Mouse (Mus musculus): ENCODE data around the gene Prr12. TPM values are rescaled to one million over a fixed set of nuclear protein-coding genes. Genes with fewer than 3 reads are reported as not detected.

The Prr12 gene
- polyA plus RNA-seq, 1 experiment from 2014 or later: 15.3 TPM

DNA sequence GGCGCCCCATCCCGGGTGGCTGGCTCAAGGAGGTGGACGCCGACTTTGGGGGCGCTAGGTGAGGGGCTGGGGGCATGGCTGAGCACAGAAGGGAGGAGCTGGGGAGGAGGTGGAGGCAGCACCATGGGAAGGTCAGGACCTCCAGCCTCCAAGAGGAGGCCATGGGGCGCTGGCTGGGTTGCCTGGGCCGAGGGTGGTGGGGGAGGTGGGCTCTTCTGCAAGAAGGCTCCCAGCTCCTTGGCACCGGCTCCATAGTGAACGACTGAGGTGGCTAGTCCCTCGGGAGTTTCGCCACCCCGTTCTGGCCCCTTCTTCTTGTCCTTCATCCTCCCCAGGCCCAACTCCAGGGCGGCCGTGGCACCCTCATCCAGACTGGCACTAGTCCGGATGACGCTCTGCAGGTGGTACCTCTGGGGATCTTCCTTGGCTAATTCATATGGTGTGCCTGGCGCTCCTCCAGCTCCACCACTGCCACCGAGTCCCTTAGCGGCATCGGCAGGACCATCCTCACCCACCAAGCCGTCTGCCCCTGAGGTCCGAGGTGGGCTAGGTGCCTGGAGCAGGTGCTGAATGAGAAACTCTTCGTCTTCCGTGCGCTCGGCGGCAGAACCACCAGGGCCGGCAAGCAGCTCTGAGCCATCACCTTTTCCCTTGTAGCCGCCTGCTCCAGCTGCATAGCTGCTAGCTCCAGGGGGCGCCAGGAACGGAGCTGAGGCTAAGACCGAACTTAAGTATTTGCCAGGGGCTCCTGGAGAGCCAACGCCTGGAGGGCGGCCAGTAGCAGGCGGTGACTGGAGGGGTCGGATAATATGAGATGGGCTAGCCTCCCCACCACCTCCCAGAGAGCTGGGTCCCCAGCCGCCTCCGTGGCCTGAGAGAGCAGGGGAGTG, 4.4 kb downstream of the Prr12 start:
- Histone ChIP-seq H3K9ac (no peak overlapping the region), H3K27ac (replicated peaks) (no peak overlapping the region), H3K4me3 (no peak overlapping the region), H3K9me3 (no peaks in the 10 kb centered on the region), H3K36me3 (peaks cover 68% of the 10 kb centered on the region), H3K4me1 (replicated peaks) (peaks cover 17% of the 10 kb centered on the region), H3K4me2 (no peak overlapping the region), H3K27me3 (no peaks in the 10 kb centered on the region)
- ATAC-seq (ENCODE audit: low FRiP score, low read depth): no peak
- WGBS: 91% methylated on average over 38 of the region's 38 CpGs

DNA sequence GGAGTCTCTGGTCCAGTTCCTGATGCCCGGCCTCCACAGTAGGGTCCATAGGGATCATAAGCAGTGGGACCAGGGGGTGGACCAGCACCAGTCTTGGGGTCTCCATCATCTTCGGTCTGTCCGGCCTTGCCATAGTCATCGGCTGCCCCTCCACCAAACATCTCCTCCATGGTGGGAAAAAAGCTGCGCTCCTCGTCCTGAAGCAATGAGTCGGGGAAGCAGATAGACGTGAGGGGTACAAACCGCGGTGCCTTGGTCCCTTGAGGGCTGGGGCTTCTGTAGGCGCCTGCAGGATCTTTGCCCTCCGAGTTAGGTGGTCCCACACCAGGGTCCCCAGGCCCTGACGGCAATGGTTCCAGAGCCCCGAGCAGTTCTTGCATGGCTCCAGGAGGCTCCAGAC, 5.2 kb downstream of the Prr12 start:
- H3K27ac ChIP-seq (replicated peaks): no peak overlapping the region
- H3K4me1 ChIP-seq (replicated peaks): peaks cover 17% of the 10 kb centered on the region
- 98% methylated on average over 14 of the region's 14 CpGs for WGBS
- no peak overlapping the region for H3K4me2 ChIP-seq
- H3K36me3 ChIP-seq: peaks cover 75% of the 10 kb centered on the region
- no peak overlapping the region for H3K4me3 ChIP-seq
- no peaks in the 10 kb centered on the region for H3K9me3 ChIP-seq
- no peak overlapping the region for H3K9ac ChIP-seq
- H3K27me3 ChIP-seq: no peaks in the 10 kb centered on the region
- ATAC-seq (ENCODE audit: low FRiP score, low read depth): no peak

DNA sequence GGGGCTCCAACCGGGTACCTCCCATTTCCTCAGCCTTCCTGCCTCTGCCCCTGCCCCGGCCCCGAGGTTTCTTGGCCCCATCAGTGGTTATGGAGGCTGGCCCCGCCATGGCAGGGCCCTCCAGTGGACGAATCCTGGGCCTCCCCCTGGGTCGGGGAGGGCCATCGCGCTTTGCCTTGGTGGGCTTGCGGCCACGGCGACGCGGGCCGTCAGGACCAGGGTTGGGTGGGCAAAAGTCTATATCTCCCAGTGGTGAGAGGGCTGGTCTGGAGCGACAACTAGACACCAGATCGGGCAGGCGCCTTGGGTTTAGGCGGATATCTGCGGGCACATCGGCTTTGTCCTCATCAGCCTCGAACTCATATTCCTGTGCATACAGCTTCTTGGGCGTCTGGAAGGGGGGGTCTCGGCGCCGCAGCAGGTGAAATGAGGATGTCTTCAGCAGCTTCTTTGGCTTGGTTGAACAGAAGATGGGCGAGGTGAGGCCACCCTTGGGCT, 5.8 kb downstream of the Prr12 start:
- H3K27ac ChIP-seq (replicated peaks): no peak overlapping the region
- WGBS: 96% methylated on average over 26 of the region's 26 CpGs
- no peak overlapping the region for H3K4me2 ChIP-seq
- H3K36me3 ChIP-seq: peaks cover 81% of the 10 kb centered on the region
- H3K4me1 ChIP-seq (replicated peaks): peaks cover 17% of the 10 kb centered on the region
- no peaks in the 10 kb centered on the region for H3K9me3 ChIP-seq
- no peaks in the 10 kb centered on the region for H3K27me3 ChIP-seq
- H3K4me3 ChIP-seq: no peak overlapping the region
- no peak overlapping the region for H3K9ac ChIP-seq
- no peak for ATAC-seq (ENCODE audit: low FRiP score, low read depth)

DNA sequence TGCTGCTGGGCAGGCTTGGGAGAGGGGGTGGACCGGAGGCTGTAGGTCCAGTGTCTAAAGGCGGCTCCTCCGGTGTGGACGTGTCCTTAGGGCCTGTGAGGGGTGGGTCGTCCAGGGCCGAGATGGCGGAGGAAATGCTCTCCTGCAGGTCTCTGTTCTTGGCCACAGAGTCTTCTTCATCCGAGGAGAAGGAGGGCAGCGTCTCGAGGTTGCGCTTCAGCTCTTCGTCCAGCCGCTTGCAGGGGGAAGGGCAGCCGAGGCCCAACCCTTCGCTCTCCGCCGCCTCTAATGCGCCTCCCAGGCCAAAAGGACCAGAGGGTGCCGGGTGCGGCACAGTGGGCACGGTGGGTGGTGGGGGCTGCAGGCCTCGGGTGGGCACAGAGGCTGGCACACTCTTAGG, 6.9 kb downstream of the Prr12 start:
- H3K9me3 ChIP-seq: no peaks in the 10 kb centered on the region
- 92% methylated on average over 22 of the region's 22 CpGs for WGBS
- peaks cover 6% of the 10 kb centered on the region for H3K4me1 ChIP-seq (replicated peaks)
- H3K4me2 ChIP-seq: no peak overlapping the region
- no peaks in the 10 kb centered on the region for H3K27me3 ChIP-seq
- peaks cover 93% of the 10 kb centered on the region for H3K36me3 ChIP-seq
- no peak overlapping the region for H3K4me3 ChIP-seq
- H3K27ac ChIP-seq (replicated peaks): no peak overlapping the region
- ATAC-seq (ENCODE audit: low FRiP score, low read depth): no peak
- no peak overlapping the region for H3K9ac ChIP-seq

DNA sequence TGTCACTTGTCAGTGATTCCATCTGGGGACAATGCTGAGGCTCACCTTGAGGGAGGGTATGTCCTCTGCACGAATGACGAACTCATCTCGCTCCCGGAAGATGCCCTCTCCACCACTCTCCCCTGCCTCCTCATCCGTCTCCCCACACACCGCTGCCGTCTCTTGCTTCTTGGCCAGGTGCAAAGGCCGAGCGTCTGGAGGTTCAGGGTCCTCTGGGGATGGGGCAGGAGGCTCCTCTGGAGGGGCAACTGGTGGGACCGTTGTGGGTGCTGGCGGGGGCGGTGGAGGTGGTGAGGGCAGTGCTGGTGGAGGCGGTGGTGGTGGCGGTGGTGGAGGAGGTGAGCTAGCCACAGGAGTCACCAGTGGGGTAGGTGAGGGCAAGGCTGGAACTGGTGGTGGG, 9.4 kb downstream of the Prr12 start:
- peaks cover 96% of the 10 kb centered on the region for H3K36me3 ChIP-seq
- no peak overlapping the region for H3K27ac ChIP-seq (replicated peaks)
- H3K4me2 ChIP-seq: no peak overlapping the region
- WGBS: 94% methylated on average over 14 of the region's 14 CpGs
- H3K4me3 ChIP-seq: no peak overlapping the region
- H3K27me3 ChIP-seq: no peaks in the 10 kb centered on the region
- no peak overlapping the region for H3K9ac ChIP-seq
- H3K9me3 ChIP-seq: no peaks in the 10 kb centered on the region
- ATAC-seq (ENCODE audit: low FRiP score, low read depth): no peak
- no peaks in the 10 kb centered on the region for H3K4me1 ChIP-seq (replicated peaks)

DNA sequence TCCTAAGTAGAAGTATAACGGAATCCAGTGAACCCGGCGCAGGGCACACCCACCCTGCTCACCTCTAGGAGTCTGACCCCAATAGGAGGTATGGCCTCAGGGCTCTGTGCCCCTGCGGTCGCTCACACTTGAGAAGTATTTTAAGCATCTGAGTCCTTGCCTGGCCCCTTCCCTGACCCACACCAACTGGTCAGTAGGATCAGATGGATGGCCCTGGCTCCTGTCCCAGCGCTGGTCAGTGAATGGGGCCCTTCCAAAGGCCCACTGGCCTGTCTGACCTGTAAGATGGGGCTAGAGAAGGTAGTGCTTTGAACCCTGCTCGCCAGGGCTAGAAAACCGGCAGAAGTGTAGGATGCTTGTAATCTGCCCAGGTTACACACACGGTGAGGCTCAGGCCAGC, 11.8 kb downstream of the Prr12 start:
- peaks cover 96% of the 10 kb centered on the region for H3K36me3 ChIP-seq
- no peak overlapping the region for H3K27ac ChIP-seq (replicated peaks)
- no peaks in the 10 kb centered on the region for H3K9me3 ChIP-seq
- no peak overlapping the region for H3K4me2 ChIP-seq
- H3K4me3 ChIP-seq: no peak overlapping the region
- H3K27me3 ChIP-seq: no peaks in the 10 kb centered on the region
- no peak for ATAC-seq (ENCODE audit: low FRiP score, low read depth)
- no peaks in the 10 kb centered on the region for H3K4me1 ChIP-seq (replicated peaks)
- no peak overlapping the region for H3K9ac ChIP-seq
- 98% methylated on average over 9 of the region's 9 CpGs for WGBS

DNA sequence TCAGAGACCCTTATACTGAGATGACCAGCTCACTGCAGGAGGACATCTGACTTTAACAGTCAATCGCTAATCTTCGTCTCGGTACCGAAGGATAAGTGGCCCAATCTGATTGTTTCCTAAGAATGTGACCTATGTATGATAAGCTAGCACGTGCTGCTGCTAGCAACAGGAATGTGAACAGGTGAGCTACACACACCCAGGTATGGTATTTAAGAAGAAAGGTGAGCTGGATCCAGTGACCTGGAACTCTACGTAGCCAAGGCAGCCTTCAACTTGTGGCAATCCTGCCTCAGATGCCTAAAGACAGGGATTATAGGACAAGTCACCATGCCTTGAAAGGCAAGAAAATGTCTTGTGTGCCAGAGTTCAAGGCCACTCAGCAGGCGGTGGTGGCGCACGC, 14.3 kb downstream of the Prr12 start:
- no peak overlapping the region for H3K4me2 ChIP-seq
- 95% methylated on average over 9 of the region's 9 CpGs for WGBS
- peaks cover 97% of the 10 kb centered on the region for H3K36me3 ChIP-seq
- no peaks in the 10 kb centered on the region for H3K4me1 ChIP-seq (replicated peaks)
- no peaks in the 10 kb centered on the region for H3K27me3 ChIP-seq
- H3K9ac ChIP-seq: no peak overlapping the region
- no peaks in the 10 kb centered on the region for H3K9me3 ChIP-seq
- H3K4me3 ChIP-seq: no peak overlapping the region
- no peak for ATAC-seq (ENCODE audit: low FRiP score, low read depth)
- no peak overlapping the region for H3K27ac ChIP-seq (replicated peaks)

DNA sequence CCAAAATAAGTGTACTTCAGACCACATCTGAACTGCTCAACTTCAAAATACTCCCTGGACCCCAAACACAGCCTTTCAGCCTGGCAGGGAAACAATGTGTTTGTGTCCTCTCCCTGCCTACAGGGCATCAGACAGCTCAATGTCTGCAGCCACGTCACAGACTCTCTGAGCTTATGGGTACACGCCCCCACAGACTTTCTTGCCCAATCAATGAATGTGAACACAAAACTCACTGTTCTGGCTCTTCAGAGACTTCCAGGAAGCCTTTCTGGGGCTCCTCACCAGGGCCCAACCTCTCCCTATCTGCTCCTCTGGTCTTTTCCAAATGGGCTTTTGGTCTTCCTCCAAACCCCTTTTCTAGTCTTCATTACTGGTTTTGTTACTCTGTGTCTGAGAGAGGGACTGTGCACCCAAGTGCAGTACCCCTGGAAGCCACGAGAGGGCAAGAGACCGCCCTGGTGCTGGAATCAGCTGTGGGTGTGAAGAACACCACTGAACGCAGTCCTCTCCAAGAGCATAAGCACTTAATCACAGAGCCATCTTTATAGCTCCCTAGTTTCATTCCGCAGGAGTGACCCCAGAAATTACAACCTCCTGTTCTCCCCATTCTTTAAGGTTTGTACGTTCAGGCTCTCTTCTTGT, 14.8 kb downstream of the Prr12 start:
- Histone ChIP-seq H3K4me1 (replicated peaks) (no peaks in the 10 kb centered on the region), H3K9ac (no peak overlapping the region), H3K27me3 (no peaks in the 10 kb centered on the region), H3K36me3 (peaks cover 97% of the 10 kb centered on the region), H3K27ac (replicated peaks) (no peak overlapping the region), H3K4me2 (no peak overlapping the region), H3K4me3 (no peak overlapping the region), H3K9me3 (no peaks in the 10 kb centered on the region)
- no peak for ATAC-seq (ENCODE audit: low FRiP score, low read depth)
- 72% methylated on average over 7 of the region's 7 CpGs for WGBS

DNA sequence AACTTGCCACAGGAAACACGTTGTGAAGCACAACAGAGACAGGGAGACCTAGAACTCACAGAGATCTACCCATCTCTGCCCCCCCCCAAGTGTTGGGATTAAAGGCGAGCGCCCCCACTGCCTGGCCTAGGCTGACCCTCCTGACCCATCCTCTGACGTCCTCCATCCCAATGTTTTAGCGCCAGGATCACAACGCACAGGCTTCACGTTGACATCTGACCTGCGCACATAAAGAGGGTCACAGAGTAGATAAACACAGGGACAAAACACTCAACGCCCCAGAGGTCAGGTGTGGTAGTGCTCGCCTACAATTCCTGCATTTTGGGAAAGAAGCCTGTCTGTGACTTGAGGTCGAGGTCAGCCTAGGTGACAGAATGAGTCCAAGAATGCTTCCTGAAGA, 16.0 kb downstream of the Prr12 start:
- no peak overlapping the region for H3K9ac ChIP-seq
- peaks cover 97% of the 10 kb centered on the region for H3K36me3 ChIP-seq
- WGBS: 88% methylated on average over 11 of the region's 11 CpGs
- H3K27me3 ChIP-seq: no peaks in the 10 kb centered on the region
- H3K27ac ChIP-seq (replicated peaks): no peak overlapping the region
- no peaks in the 10 kb centered on the region for H3K9me3 ChIP-seq
- ATAC-seq (ENCODE audit: low FRiP score, low read depth): no peak
- no peak overlapping the region for H3K4me3 ChIP-seq
- no peaks in the 10 kb centered on the region for H3K4me1 ChIP-seq (replicated peaks)
- H3K4me2 ChIP-seq: no peak overlapping the region

DNA sequence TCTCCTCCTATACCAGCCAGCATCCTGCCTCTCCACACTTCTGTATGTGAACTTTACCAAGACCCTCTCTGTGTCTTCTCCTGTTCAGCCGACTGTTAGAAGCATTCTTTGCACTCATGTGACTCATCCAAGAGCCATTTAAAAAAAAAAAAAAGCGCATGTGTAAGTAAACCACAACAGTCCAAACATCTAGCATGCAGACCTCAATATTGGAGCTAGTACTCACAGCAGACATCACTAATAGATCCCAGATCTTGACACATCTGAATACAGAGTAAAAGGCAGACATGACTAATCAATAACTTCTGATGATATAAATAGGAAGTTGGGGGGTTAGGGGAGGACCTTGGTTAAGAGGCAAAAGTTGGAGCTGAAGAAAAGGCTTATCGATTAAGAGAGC, 17.1 kb downstream of the Prr12 start:
- Histone ChIP-seq H3K4me2 (no peak overlapping the region), H3K27me3 (no peaks in the 10 kb centered on the region), H3K4me1 (replicated peaks) (no peaks in the 10 kb centered on the region), H3K36me3 (peaks cover 96% of the 10 kb centered on the region), H3K4me3 (no peak overlapping the region), H3K9ac (no peak overlapping the region), H3K9me3 (no peaks in the 10 kb centered on the region), H3K27ac (replicated peaks) (no peak overlapping the region)
- ATAC-seq (ENCODE audit: low FRiP score, low read depth): no peak
- WGBS: 92% methylated on average over 3 of the region's 3 CpGs

DNA sequence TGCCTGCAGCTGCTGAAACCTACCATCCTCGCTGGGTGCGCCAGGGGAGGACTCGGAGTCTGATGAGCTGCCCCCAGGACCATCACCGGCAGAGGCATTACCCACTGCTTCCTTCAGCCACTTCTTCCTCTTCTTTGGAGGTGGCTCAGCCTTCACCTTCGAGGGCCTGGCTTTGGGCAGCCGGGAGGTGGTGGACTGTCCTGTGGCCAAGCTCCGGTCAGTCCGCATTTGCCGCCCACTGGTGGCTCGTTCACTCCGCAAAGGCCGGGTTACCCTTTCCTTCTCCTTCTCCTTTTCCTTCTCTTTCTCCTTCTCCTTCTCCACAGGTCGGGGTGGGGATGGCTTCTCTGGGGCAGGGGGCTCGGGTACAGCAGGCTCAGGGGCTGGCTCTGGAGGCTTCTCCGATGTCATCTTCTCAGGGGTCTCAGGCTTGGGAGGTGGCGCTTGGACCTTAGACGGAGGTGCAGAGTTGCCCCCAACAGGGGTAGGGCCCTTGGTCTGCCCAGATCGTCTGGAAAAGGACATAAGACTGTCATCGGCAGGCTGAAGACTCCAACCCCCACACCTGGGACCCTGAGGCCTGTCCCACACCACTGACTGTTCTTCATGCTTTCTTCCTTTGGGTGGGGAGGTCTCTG, 18.8 kb downstream of the Prr12 start:
- no peak overlapping the region for H3K27ac ChIP-seq (replicated peaks)
- no peaks in the 10 kb centered on the region for H3K4me1 ChIP-seq (replicated peaks)
- no peak for ATAC-seq (ENCODE audit: low FRiP score, low read depth)
- H3K4me3 ChIP-seq: no peak overlapping the region
- no peak overlapping the region for H3K4me2 ChIP-seq
- H3K27me3 ChIP-seq: no peaks in the 10 kb centered on the region
- WGBS: 96% methylated on average over 19 of the region's 19 CpGs
- peaks cover 94% of the 10 kb centered on the region for H3K36me3 ChIP-seq
- H3K9ac ChIP-seq: no peak overlapping the region
- no peaks in the 10 kb centered on the region for H3K9me3 ChIP-seq

DNA sequence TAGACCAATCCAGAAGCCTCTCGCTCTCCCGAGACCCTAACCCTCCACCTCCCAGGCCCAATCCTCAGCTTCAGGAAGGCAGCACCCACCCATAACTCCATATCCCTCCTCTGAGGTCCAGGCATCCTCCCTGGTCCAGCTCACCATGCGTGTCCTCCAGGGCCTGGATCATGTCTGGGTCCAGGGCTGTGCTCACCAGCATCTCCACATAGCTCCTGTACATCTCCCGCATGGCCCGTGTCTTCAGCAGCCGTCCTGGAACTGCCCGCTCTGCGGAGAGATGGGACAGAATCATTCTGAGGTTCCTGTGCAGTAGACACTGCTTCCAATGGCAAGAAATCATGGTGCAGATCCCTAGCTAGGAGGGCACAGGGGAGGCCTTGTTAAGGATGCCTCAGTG, 21.8 kb downstream of the Prr12 start:
- H3K9me3 ChIP-seq: no peaks in the 10 kb centered on the region
- H3K4me2 ChIP-seq: no peak overlapping the region
- H3K9ac ChIP-seq: no peak overlapping the region
- H3K27me3 ChIP-seq: no peaks in the 10 kb centered on the region
- no peak overlapping the region for H3K4me3 ChIP-seq
- H3K4me1 ChIP-seq (replicated peaks): peaks cover 10% of the 10 kb centered on the region
- ATAC-seq (ENCODE audit: low FRiP score, low read depth): no peak
- no peak overlapping the region for H3K27ac ChIP-seq (replicated peaks)
- peaks cover 90% of the 10 kb centered on the region for H3K36me3 ChIP-seq
- 98% methylated on average over 8 of the region's 8 CpGs for WGBS

All from hindbrain, embryonic 15.5 days (tissue).